Mouse (Mus musculus) E14TG2a.4 (cell line): ENCODE results near the gene Ass1.

ENCODE experiments used
- CTCF ChIP-seq: conservative IDR thresholded peaks from 2 replicates; pipeline ENCODE4 v1.5.1; 2014; ENCODE audit warnings: low read length
- NANOG ChIP-seq: IDR thresholded peaks from 2 replicates; pipeline ENCODE4 v1.6.1; 2014; ENCODE audit warnings: borderline replicate concordance, low read length, mixed read lengths

GRCm38 (mm10) chr2:31448756-31449440 is 21.1 kb upstream of the Ass1 start:
- TF ChIP-seq CTCF: no peak
- no peak for TF ChIP-seq NANOG
